Mouse (Mus musculus) hindbrain, postnatal 0 days (tissue): ENCODE results near the gene Pdcd11. TPM values are rescaled to one million over a fixed set of nuclear protein-coding genes. Genes with fewer than 3 reads are reported as not detected.

Experiments used
- ATAC-seq: fragments of 200-750 bp; cut with Nextera tagmentation; 2 replicates; pipeline ENCODE4 v1.8.0; 2017; ENCODE audit warnings: mild to moderate bottlenecking, moderate TSS enrichment, moderate library complexity
- DNase-seq: peaks from one replicate; pipeline ENCODE4 v3.0.0-alpha.2; 2015; ENCODE audit warnings: low spot score
- H3K27ac ChIP-seq: fragments of 300-500 bp; sonication (generic); 2 replicates; pipeline ENCODE4 v1.5.1; 2014; ENCODE audit warnings: mild to moderate bottlenecking
- H3K27me3 ChIP-seq: fragments of 300-500 bp; sonication (generic); 2 replicates; pipeline ENCODE4 v1.6.1; 2014; ENCODE audit warnings: low read length, mixed read lengths; ENCODE audit not compliant: insufficient read depth
- H3K36me3 ChIP-seq: fragments of 300-500 bp; sonication (generic); 2 replicates; pipeline ENCODE4 v1.6.1; 2014; ENCODE audit warnings: low read length, mixed read lengths; ENCODE audit not compliant: insufficient read depth
- H3K4me1 ChIP-seq: fragments of 300-500 bp; sonication (generic); 2 replicates; pipeline ENCODE4 v1.6.1; 2014; ENCODE audit warnings: antibody characterized with exemption, low read length, mixed read lengths; ENCODE audit not compliant: insufficient read depth
- H3K4me2 ChIP-seq: fragments of 300-500 bp; sonication (generic); 2 replicates; pipeline ENCODE4 v1.6.1; 2014; ENCODE audit warnings: low read depth, mild to moderate bottlenecking, low read length, moderate library complexity, mixed read lengths
- H3K4me3 ChIP-seq: fragments of 300-500 bp; sonication (generic); 2 replicates; pipeline ENCODE4 v1.5.1; 2014; ENCODE audit warnings: low read length
- H3K9ac ChIP-seq: fragments of 300-500 bp; sonication (generic); replicated peaks from 2 replicates; pipeline ENCODE4 v1.6.1; 2014; ENCODE audit warnings: mild to moderate bottlenecking, low read length, moderate library complexity, mixed read lengths
- H3K9me3 ChIP-seq: fragments of 300-500 bp; sonication (generic); 2 replicates; pipeline ENCODE4 v1.6.1; 2016; ENCODE audit warnings: low read length, mixed read lengths
- CTCF ChIP-seq: IDR thresholded peaks from 2 replicates; pipeline ENCODE4 v1.5.1; 2016; ENCODE audit warnings: antibody characterized with exemption, control low read depth, low read depth
- WGBS: fragments of 180-500 bp; shearing (Covaris S2); extraction: QIAGEN DNeasy Blood & Tissue Kit; methylation state at CpG from one replicate; pipeline ENCODE4 v1.1.7; 2014; 5-methylcytosine and 5-hydroxymethylcytosine counted together
- polyA plus RNA-seq: library from polyadenylated mRNA; unstranded; fragments of >200 nt; fragmentation: Nextera tagmentation; extraction: Ambion mirVana; gene quantifications from 2 replicates; pipeline ENCODE4 v1.2.1, GENCODE M21; 2015
- total RNA-seq: library from RNA; depleted of rRNA; stranded (reverse); fragments of >200 nt; gene quantifications from 2 replicates; pipeline ENCODE4 v1.2.3, GENCODE M21; 2014; rRNA removed

Gene Pdcd11
- total RNA-seq (8.0 and 10.4 TPM in 2 replicates), polyA plus RNA-seq (4.3 and 4.4 TPM in 2 replicates)

DNA sequence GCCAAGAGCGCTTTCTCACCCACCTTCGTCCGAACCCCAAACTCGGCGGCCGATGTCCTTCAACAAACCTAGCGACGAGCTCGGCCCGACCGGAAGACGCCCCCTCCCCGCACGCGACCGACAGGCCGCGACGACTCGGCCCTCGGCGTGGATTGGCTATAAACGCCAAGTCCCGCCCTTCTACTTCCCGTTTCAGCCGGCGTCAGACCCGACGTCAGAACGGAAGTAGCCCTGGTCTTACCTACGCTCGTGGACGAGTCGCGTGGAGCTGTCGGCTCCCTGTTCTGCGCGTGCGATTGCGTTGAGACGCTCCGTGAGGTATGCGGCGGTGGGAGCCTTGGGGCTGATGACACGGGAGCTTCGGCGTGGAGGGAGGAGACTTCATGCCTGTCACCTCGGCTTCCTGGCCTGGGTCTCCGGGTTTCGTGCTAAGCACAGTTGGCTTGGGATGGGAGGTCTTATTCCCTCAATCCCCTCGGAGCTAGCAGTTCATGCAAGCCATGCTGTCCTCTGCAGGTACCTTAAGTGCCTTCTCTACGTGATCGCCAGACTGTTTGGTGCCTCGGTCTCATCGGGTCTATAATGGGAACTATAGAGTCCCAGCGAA lies at the start of gene Pdcd11, which contains the start of gene Usmg5:
Gene Pdcd11, plus strand, starts transcription at position 219 of the 607 bp plus-strand sequence.
Gene Usmg5, minus strand, starts transcription at position 98 of the 607 bp plus-strand sequence.
- Histone ChIP-seq H3K4me3 (peak within 1 kb of the TSS; percentile 78), H3K27ac (peak within 1 kb of the TSS; percentile 93), H3K27me3 (no peaks in the 10 kb centered on the region), H3K4me1 (peaks cover 13% of the 10 kb centered on the region; the same call in 1 of the 2 replicates), H3K4me2 (peak within 1 kb of the TSS; percentile 89), H3K9ac (peak within 1 kb of the TSS; percentile 95), H3K36me3 (peaks cover 24% of the 10 kb centered on the region), H3K9me3 (no peaks in the 10 kb centered on the region)
- WGBS: under 1% methylated on average over 56 of the region's 56 CpGs
- TF ChIP-seq CTCF: no peak
- DNase-seq (peak; percentile 98), ATAC-seq (peak; percentile 100)

DNA sequence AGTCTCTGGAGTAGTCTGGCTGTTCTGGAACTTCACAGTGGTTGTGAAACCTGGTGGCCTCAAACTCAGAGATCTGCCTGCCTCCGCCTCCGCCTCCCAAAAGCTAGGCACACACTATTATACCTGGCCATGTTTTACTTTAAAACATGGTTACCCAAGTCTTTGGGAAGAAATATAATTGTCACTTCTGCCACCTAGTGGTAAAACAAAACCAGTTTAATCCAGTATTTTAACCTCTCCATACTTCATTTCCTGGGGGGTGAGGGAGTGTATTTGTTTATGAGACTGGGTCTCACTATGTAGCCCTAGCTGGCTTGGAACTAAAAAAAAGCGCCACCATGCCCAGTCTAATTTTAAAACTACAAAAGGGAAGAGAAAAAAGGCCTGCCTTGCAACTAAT lies 47.0 kb upstream of the Pdcd11 start:
- WGBS: 90% methylated on average over 3 of the region's 3 CpGs
- no peak overlapping the region for H3K9ac ChIP-seq
- no peaks in the 10 kb centered on the region for H3K9me3 ChIP-seq
- H3K4me1 ChIP-seq: no peaks in the 10 kb centered on the region
- ATAC-seq (no peak), DNase-seq (peak; percentile 65)
- H3K4me2 ChIP-seq: no peak overlapping the region
- no peaks in the 10 kb centered on the region for H3K27me3 ChIP-seq
- TF ChIP-seq CTCF: peak; percentile 55
- no peak overlapping the region for H3K27ac ChIP-seq
- peaks cover 9% of the 10 kb centered on the region for H3K36me3 ChIP-seq
- H3K4me3 ChIP-seq: no peak overlapping the region

DNA sequence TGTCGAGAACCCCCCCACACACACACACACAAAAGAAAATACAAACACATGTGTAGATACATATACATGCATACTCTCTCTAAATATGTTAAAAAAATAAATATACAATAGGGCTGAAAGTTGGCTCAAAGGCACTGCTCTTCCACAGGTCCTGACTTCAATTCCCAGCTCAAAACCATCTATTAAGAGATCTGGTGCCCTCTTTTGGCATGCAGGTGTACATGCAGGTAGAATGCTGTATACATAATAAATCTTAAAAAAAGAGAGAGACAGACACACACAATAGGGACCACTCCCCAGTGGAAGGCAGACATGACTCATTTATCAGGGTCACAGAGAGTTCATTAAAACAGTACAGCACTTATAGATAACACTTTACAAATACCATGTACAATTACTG lies 44.2 kb upstream of the Pdcd11 start:
- Histone ChIP-seq H3K4me3 (no peak overlapping the region), H3K36me3 (peaks cover 4% of the 10 kb centered on the region; the same call in 1 of the 2 replicates), H3K4me2 (no peak overlapping the region), H3K9ac (no peak overlapping the region), H3K27ac (no peak overlapping the region), H3K9me3 (no peaks in the 10 kb centered on the region), H3K27me3 (no peaks in the 10 kb centered on the region), H3K4me1 (peaks cover 6% of the 10 kb centered on the region; the same call in 1 of the 2 replicates)
- DNase-seq (no peak), ATAC-seq (no peak)
- 95% methylated on average over 1 of the region's 1 CpGs for WGBS
- peak; percentile 45 for TF ChIP-seq CTCF

DNA sequence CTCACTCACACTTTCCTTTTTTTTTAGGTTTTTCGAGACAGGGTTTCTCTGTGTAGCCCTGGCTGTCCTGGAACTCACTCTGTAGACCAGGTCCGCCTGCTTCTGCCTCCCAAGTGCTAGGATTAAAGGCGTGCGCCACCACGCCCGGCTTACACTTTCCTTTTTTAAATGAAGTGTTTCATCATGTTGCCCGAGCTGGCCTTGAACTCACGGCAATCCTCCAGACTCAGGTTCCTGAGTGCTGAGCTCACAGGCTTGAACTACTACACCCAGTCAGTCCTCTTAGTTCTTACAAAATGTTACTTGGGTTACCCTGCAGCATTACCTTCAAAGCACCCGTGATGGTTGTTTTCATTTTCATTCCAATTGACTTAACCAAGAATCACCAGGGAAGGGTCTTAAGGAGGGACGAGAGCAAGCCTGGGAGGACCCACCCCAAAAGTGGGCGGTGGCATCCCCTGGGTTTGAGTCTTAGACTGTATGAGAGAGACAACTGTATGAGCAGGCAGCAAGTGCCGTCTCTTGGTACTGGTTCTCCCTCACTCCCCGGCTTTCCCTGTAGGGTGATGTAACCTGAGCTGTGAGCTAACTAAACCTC lies 43.2 kb upstream of the Pdcd11 start:
- no peak overlapping the region for H3K27ac ChIP-seq
- H3K4me1 ChIP-seq: peaks cover 6% of the 10 kb centered on the region; the same call in 1 of the 2 replicates
- no peaks in the 10 kb centered on the region for H3K27me3 ChIP-seq
- TF ChIP-seq CTCF: no peak
- H3K9ac ChIP-seq: no peak overlapping the region
- DNase-seq (no peak), ATAC-seq (no peak)
- H3K4me2 ChIP-seq: no peak overlapping the region
- H3K9me3 ChIP-seq: no peaks in the 10 kb centered on the region
- H3K36me3 ChIP-seq: peaks cover 4% of the 10 kb centered on the region; the same call in 1 of the 2 replicates
- H3K4me3 ChIP-seq: no peak overlapping the region
- 91% methylated on average over 13 of the region's 13 CpGs for WGBS

DNA sequence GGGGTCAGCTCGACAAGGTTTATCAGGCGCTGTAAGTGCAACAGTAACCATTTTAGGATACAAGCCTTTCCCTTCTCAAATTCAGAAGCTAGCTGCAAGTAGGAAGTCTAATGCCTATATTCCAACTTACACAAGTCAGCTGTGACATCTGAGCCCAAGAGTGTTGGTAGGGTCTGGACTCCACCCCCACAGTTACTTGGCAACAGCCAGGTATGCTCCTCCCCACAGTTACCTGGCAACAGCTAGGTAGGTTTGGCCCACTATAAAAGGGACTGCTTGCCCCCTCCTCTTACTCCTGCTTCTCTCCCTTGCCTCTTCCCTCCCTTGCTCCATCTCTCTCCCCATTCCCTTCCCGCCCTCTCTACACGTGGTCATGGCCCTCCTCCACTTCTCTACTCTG lies 41.5 kb upstream of the Pdcd11 start:
- Histone ChIP-seq H3K4me2 (peak overlapping the region; percentile 79; the same call in 1 of the 2 replicates), H3K27me3 (no peaks in the 10 kb centered on the region), H3K9ac (no peak overlapping the region), H3K9me3 (no peaks in the 10 kb centered on the region), H3K36me3 (peaks cover 4% of the 10 kb centered on the region; the same call in 1 of the 2 replicates), H3K4me1 (peaks cover 6% of the 10 kb centered on the region; the same call in 1 of the 2 replicates), H3K27ac (no peak overlapping the region), H3K4me3 (no peak overlapping the region)
- ATAC-seq (no peak), DNase-seq (no peak)
- no peak for TF ChIP-seq CTCF
- 67% methylated on average over 4 of the region's 4 CpGs for WGBS

DNA sequence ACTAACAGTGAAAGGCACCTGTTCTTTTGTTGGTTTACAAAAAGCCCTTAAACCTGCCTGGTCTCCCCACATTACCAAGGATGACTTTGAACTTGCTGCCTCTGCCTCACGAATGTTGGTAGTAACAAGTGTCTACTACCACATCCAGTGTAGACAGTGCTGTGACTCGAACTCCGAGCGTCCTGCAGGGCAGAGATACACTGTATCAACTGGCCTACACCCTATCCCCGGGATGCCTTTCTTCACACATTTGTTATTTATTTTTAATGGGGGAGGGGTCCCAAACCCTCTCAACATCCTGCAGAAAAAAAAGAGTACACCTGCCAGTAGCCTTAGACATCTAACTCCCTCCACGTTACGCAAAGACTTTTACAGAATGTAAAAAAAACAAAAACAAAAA lies 40.7 kb upstream of the Pdcd11 start:
- peaks cover 4% of the 10 kb centered on the region; the same call in 1 of the 2 replicates for H3K36me3 ChIP-seq
- peak overlapping the region; percentile 93 for H3K9ac ChIP-seq
- H3K9me3 ChIP-seq: no peaks in the 10 kb centered on the region
- 5% methylated on average over 7 of the region's 7 CpGs for WGBS
- H3K4me3 ChIP-seq: peak overlapping the region; percentile 93
- no peak for DNase-seq
- TF ChIP-seq CTCF: no peak
- H3K4me1 ChIP-seq: peaks cover 6% of the 10 kb centered on the region; the same call in 1 of the 2 replicates
- peak overlapping the region; percentile 79 for H3K4me2 ChIP-seq
- ATAC-seq: no peak
- H3K27ac ChIP-seq: peak overlapping the region; percentile 95; the same call in 1 of the 2 replicates
- no peaks in the 10 kb centered on the region for H3K27me3 ChIP-seq
